Comparison of ENCODE assay signal across 14 mouse cellular contexts in the genomic region with DNA sequence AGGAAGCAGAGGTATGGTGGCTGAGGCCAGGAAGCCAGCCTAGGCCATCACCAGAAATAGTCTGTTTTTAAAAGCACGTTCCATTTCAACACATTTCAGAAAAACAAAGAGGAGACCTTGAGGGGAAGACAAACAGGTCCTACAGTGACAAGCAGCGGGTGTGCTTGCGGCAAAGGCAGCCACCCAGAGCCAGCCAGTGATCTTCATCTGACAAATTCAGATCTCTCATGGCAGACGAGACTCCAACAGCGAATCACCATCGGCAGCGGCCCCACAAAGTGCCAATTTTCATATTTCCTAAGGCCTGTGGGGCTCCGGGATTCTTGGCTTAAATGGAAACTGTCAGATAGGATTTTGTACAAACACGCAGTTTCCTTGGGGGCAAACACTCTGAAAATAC. TPM values are rescaled to one million over a fixed set of nuclear protein-coding genes. Genes with fewer than 3 reads are reported as not detected.
A peak's percentile ranks its signal among the peaks of the same experiment; 100 is the strongest.
DNase-seq lines count a peak whose midpoint lies in the region; ATAC-seq and TF ChIP-seq lines count a peak whose summit lies in the region.
"Had no signal": no experiment of that assay in that cellular context is flagged by ENCODE, and none has a peak within 500 bp of the region (broad histone marks: within the 10 kb centered on the region; RNA-seq: fewer than 3 reads in every experiment).

No protein-coding gene starts in this region.

- no peak for DNase-seq in hindbrain, embryonic 11.5 days (ENCODE audit: low spot score)
- DNase-seq in NIH3T3 (ENCODE audit: low read depth) = peak; percentile 27
- peak; percentile 68 for DNase-seq in brain, embryonic 14.5 days (ENCODE audit: low read depth)
- no peak for DNase-seq in hindbrain, embryonic 14.5 days (ENCODE audit: low spot score)
- no peak for DNase-seq in spleen, adult 12 weeks (ENCODE audit: low spot score)
- DNase-seq in cerebellum, adult 2 months = no peak
- DNase-seq in thymus, postnatal 10 days (ENCODE audit: low spot score in 2 of 2) = no peak
- DNase-seq: cerebellum, postnatal 36 days; gastrocnemius, postnatal 14 days; kidney, adult 8-10 months; lung, embryonic 14.5 days had no signal

- H3K9ac ChIP-seq in hindbrain, embryonic 13.5 days = peak overlapping the region; percentile 51; the same call in 1 of the 2 replicates
- no peak overlapping the region for H3K9ac ChIP-seq in hindbrain, embryonic 11.5 days (ENCODE audit: low read depth, low read length)
- 0 out of 2 replicates have a peak overlapping the region, but pooled peaks have one; percentile 3 for H3K9ac ChIP-seq in hindbrain, embryonic 14.5 days
- H3K9ac ChIP-seq: limb, embryonic 12.5 days; lung, embryonic 14.5 days had no signal

- peaks cover 71% of the 10 kb centered on the region for H3K4me1 ChIP-seq in hindbrain, embryonic 13.5 days (replicated peaks)
- H3K4me1 ChIP-seq in hindbrain, embryonic 11.5 days (replicated peaks; ENCODE audit: control insufficient read depth, insufficient read depth, low read length) = no peaks in the 10 kb centered on the region; the same call in 1 of the 2 replicates
- H3K4me1 ChIP-seq in hindbrain, embryonic 14.5 days (replicated peaks; ENCODE audit: control insufficient read depth, insufficient read depth, low read length) = peaks cover 57% of the 10 kb centered on the region
- H3K4me1 ChIP-seq in cerebellum, adult 2 months (ENCODE audit: control insufficient read depth, insufficient read depth, low read length) = peaks cover 3% of the 10 kb centered on the region; the same call in 1 of the 2 replicates
- H3K4me1 ChIP-seq: megakaryocyte, embryonic 14.5 days had no signal

- no peak overlapping the region for H3K4me3 ChIP-seq in hindbrain, embryonic 13.5 days
- H3K4me3 ChIP-seq in hindbrain, embryonic 11.5 days (ENCODE audit: low read depth, low read length) = no peak overlapping the region
- no peak overlapping the region for H3K4me3 ChIP-seq in hindbrain, embryonic 14.5 days (replicated peaks; ENCODE audit: low read length)
- no peak overlapping the region for H3K4me3 ChIP-seq in cerebellum, adult 2 months (replicated peaks; ENCODE audit: insufficient read depth, low read depth, low read length)
- H3K4me3 ChIP-seq: limb, embryonic 12.5 days; megakaryocyte, embryonic 14.5 days had no signal

- no peaks in the 10 kb centered on the region for H3K9me3 ChIP-seq in hindbrain, embryonic 13.5 days
- no peaks in the 10 kb centered on the region for H3K9me3 ChIP-seq in hindbrain, embryonic 11.5 days (ENCODE audit: control insufficient read depth, low read length)
- no peaks in the 10 kb centered on the region for H3K9me3 ChIP-seq in hindbrain, embryonic 14.5 days (ENCODE audit: control insufficient read depth, low read length)
- H3K9me3 ChIP-seq: limb, embryonic 12.5 days had no signal

- no peaks in the 10 kb centered on the region for H3K36me3 ChIP-seq in hindbrain, embryonic 13.5 days
- H3K36me3 ChIP-seq in hindbrain, embryonic 11.5 days (ENCODE audit: control insufficient read depth, insufficient read depth, low read length) = no peaks in the 10 kb centered on the region
- no peaks in the 10 kb centered on the region for H3K36me3 ChIP-seq in hindbrain, embryonic 14.5 days (replicated peaks; ENCODE audit: control insufficient read depth, insufficient read depth)

- ATAC-seq in hindbrain, embryonic 13.5 days (ENCODE audit: low FRiP score) = no peak
- ATAC-seq in hindbrain, embryonic 11.5 days (ENCODE audit: low FRiP score) = no peak
- no peak for ATAC-seq in hindbrain, embryonic 14.5 days (ENCODE audit: low FRiP score)

- H3K4me2 ChIP-seq in hindbrain, embryonic 13.5 days = no peak overlapping the region
- no peak overlapping the region for H3K4me2 ChIP-seq in hindbrain, embryonic 11.5 days (replicated peaks; ENCODE audit: low read depth, low read length)
- no peak overlapping the region for H3K4me2 ChIP-seq in hindbrain, embryonic 14.5 days (replicated peaks)
- H3K4me2 ChIP-seq: limb, embryonic 12.5 days; lung, embryonic 14.5 days had no signal

- no peak for TF ChIP-seq POLR2A in brain, embryonic 14.5 days (IDR thresholded peaks at IDR 0.05; ENCODE audit: borderline replicate concordance, extremely low read depth, insufficient read depth, insufficient read length, poor library complexity, severe bottlenecking)
- no peak for TF ChIP-seq POLR2A in cerebellum, adult 2 months (IDR thresholded peaks at IDR 0.05; ENCODE audit: borderline replicate concordance, insufficient read depth, low read length)

- H3K27me3 ChIP-seq in hindbrain, embryonic 13.5 days = no peaks in the 10 kb centered on the region
- H3K27me3 ChIP-seq in hindbrain, embryonic 11.5 days (ENCODE audit: control insufficient read depth, insufficient read depth, low read length) = no peaks in the 10 kb centered on the region
- H3K27me3 ChIP-seq in hindbrain, embryonic 14.5 days (ENCODE audit: control insufficient read depth, insufficient read depth, low read length) = no peaks in the 10 kb centered on the region
- no peaks in the 10 kb centered on the region for H3K27me3 ChIP-seq in cerebellum, adult 2 months (ENCODE audit: control insufficient read depth, insufficient read depth, low read length)
- H3K27me3 ChIP-seq: limb, embryonic 12.5 days had no signal

- 49% methylated on average over 9 of the region's 9 CpGs for WGBS in hindbrain, embryonic 13.5 days
- 61% methylated on average over 9 of the region's 9 CpGs for WGBS in hindbrain, embryonic 11.5 days
- WGBS in hindbrain, embryonic 14.5 days = 44% methylated on average over 9 of the region's 9 CpGs
- WGBS in cerebellum, adult 2 months = 76% methylated on average over 9 of the region's 9 CpGs

- peak overlapping the region; percentile 81 for H3K27ac ChIP-seq in hindbrain, embryonic 13.5 days
- H3K27ac ChIP-seq in hindbrain, embryonic 11.5 days (ENCODE audit: low read depth, low read length) = no peak overlapping the region
- H3K27ac ChIP-seq in hindbrain, embryonic 14.5 days = peak overlapping the region; percentile 78
- no peak overlapping the region for H3K27ac ChIP-seq in cerebellum, adult 2 months (ENCODE audit: insufficient read depth, low read length)

- no peak for TF ChIP-seq CTCF in brain, embryonic 14.5 days (IDR thresholded peaks at IDR 0.05; ENCODE audit: borderline replicate concordance, extremely low read depth, insufficient read depth, insufficient read length)
- no peak for TF ChIP-seq CTCF in cerebellum, adult 2 months (IDR thresholded peaks at IDR 0.05; ENCODE audit: borderline replicate concordance, insufficient read depth, low read depth, low read length)

RNA-seq across cellular contexts. Expression of a gene that starts 31.3 kb away (rescaled TPM):
- polyA plus RNA-seq in hindbrain, embryonic 13.5 days (2015; fragmentation: Nextera tagmentation; extraction: Ambion mirVana) = 18.7 and 20.5 TPM in 2 replicates
- polyA plus RNA-seq in hindbrain, embryonic 11.5 days (2014; fragmentation: Nextera tagmentation; extraction: Ambion mirVana) = 20.8 and 26.9 TPM in 2 replicates
- polyA plus RNA-seq in brain, embryonic 14.5 days (2012; rRNA removed) = 70.6 and 89.3 TPM in 2 replicates
- polyA plus RNA-seq in hindbrain, embryonic 14.5 days (2014; fragmentation: Nextera tagmentation; extraction: Ambion mirVana) = 32.5 TPM in 2 replicates
- polyA plus RNA-seq in cerebellum, adult 2 months (2012; rRNA removed) = 29.2 and 32.4 TPM in 2 replicates

Comparison
In these comparisons a context has a peak if more than half of its experiments do, and no peak if none do; other contexts are left out.
1. H3K27ac ChIP-seq: peak in hindbrain, embryonic 13.5 days (single experiment) and hindbrain, embryonic 14.5 days (single experiment); none in hindbrain, embryonic 11.5 days (single experiment) and cerebellum, adult 2 months (single experiment).
2. DNase-seq: peak in NIH3T3 (single experiment) and brain, embryonic 14.5 days (single experiment); none in hindbrain, embryonic 11.5 days (single experiment), hindbrain, embryonic 14.5 days (single experiment), spleen, adult 12 weeks (single experiment), cerebellum, adult 2 months (0 of 2) and thymus, postnatal 10 days (0 of 2).